In the genomic region with DNA sequence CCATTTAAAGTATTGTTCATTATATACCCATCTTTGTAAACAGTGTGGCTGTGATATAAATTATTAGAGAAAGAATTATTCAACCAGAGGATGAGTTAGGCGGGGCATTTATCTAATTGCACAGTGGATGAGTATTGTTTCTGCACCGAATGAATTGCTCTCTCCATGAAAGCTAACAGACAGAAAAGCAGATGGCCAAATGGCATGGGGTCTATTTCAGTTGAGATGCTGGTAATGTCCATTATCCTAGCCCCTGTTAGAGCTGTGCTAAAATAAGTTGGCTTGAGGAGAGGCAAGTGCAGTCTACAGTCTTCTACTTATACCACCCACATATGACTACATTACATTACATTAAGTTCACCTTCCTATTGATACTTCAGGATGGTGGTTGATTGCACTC, we compare ENCODE assay signal across 23 mouse cellular contexts.
DNase-seq lines count a peak whose midpoint lies in the region; ATAC-seq and TF ChIP-seq lines count a peak whose summit lies in the region.
"Had no signal": no experiment of that assay in that cellular context is flagged by ENCODE, and none has a peak within 500 bp of the region (broad histone marks: within the 10 kb centered on the region; RNA-seq: fewer than 3 reads in every experiment).

No protein-coding gene starts in this region.

- no peaks in the 10 kb centered on the region for H3K27me3 ChIP-seq in hindbrain, postnatal 0 days (ENCODE audit: insufficient read depth, low read length)
- H3K27me3 ChIP-seq in hindbrain, embryonic 12.5 days, result no peaks in the 10 kb centered on the region
- H3K27me3 ChIP-seq in midbrain, postnatal 0 days (ENCODE audit: insufficient read depth, low read length), result no peaks in the 10 kb centered on the region
- no peaks in the 10 kb centered on the region for H3K27me3 ChIP-seq in midbrain, embryonic 11.5 days (ENCODE audit: control insufficient read depth, insufficient read depth, low read length)
- H3K27me3 ChIP-seq: embryonic facial prominence, embryonic 12.5 days; embryonic facial prominence, embryonic 15.5 days; heart, embryonic 13.5 days had no signal

- no peak overlapping the region for H3K9ac ChIP-seq in hindbrain, postnatal 0 days (replicated peaks; ENCODE audit: low read length)
- H3K9ac ChIP-seq in hindbrain, embryonic 12.5 days, result no peak overlapping the region
- H3K9ac ChIP-seq in midbrain, postnatal 0 days (replicated peaks; ENCODE audit: low read length, poor library complexity, severe bottlenecking), result no peak overlapping the region
- H3K9ac ChIP-seq in midbrain, embryonic 11.5 days (ENCODE audit: low read length), result no peak overlapping the region
- H3K9ac ChIP-seq: embryonic facial prominence, embryonic 12.5 days; embryonic facial prominence, embryonic 15.5 days; forebrain, postnatal 0 days; heart, embryonic 13.5 days had no signal

- no peaks in the 10 kb centered on the region for H3K36me3 ChIP-seq in hindbrain, postnatal 0 days (ENCODE audit: insufficient read depth, low read length)
- H3K36me3 ChIP-seq in hindbrain, embryonic 12.5 days, result no peaks in the 10 kb centered on the region
- H3K36me3 ChIP-seq in midbrain, postnatal 0 days (ENCODE audit: insufficient read depth, low read length), result no peaks in the 10 kb centered on the region
- no peaks in the 10 kb centered on the region for H3K36me3 ChIP-seq in midbrain, embryonic 11.5 days (ENCODE audit: control insufficient read depth, insufficient read depth, low read length)
- H3K36me3 ChIP-seq: embryonic facial prominence, embryonic 12.5 days; embryonic facial prominence, embryonic 15.5 days; heart, embryonic 10.5 days; heart, embryonic 13.5 days had no signal

- no peak for ATAC-seq in hindbrain, postnatal 0 days
- ATAC-seq in hindbrain, embryonic 12.5 days (ENCODE audit: low FRiP score), result no peak
- ATAC-seq in midbrain, postnatal 0 days (ENCODE audit: low FRiP score), result no peak
- no peak for ATAC-seq in midbrain, embryonic 11.5 days (ENCODE audit: low FRiP score)
- ATAC-seq: CD4-positive, CD25-positive, alpha-beta regulatory T cell, adult 4 months; forebrain, embryonic 14.5 days; forebrain, postnatal 0 days; intestine, postnatal 0 days had no signal

- no peaks in the 10 kb centered on the region for H3K4me1 ChIP-seq in hindbrain, postnatal 0 days (ENCODE audit: insufficient read depth, low read length)
- H3K4me1 ChIP-seq in hindbrain, embryonic 12.5 days, result no peaks in the 10 kb centered on the region
- no peaks in the 10 kb centered on the region for H3K4me1 ChIP-seq in midbrain, postnatal 0 days (ENCODE audit: insufficient read depth, low read length)
- no peaks in the 10 kb centered on the region for H3K4me1 ChIP-seq in midbrain, embryonic 11.5 days (ENCODE audit: control insufficient read depth, insufficient read depth, low read length)
- H3K4me1 ChIP-seq: embryonic facial prominence, embryonic 12.5 days; embryonic facial prominence, embryonic 15.5 days; heart, embryonic 10.5 days; heart, embryonic 13.5 days had no signal

- no peaks in the 10 kb centered on the region for H3K9me3 ChIP-seq in hindbrain, postnatal 0 days (ENCODE audit: low read length)
- no peaks in the 10 kb centered on the region for H3K9me3 ChIP-seq in hindbrain, embryonic 12.5 days (replicated peaks)
- no peaks in the 10 kb centered on the region for H3K9me3 ChIP-seq in midbrain, postnatal 0 days (ENCODE audit: low read length)
- no peaks in the 10 kb centered on the region for H3K9me3 ChIP-seq in midbrain, embryonic 11.5 days (ENCODE audit: control insufficient read depth, low read length)
- H3K9me3 ChIP-seq: embryonic facial prominence, embryonic 12.5 days; embryonic facial prominence, embryonic 15.5 days; heart, embryonic 10.5 days; heart, embryonic 13.5 days had no signal

- TF ChIP-seq CTCF in hindbrain, postnatal 0 days (IDR thresholded peaks at IDR 0.05; ENCODE audit: low read depth), result no peak
- TF ChIP-seq CTCF in midbrain, postnatal 0 days (IDR thresholded peaks at IDR 0.05), result no peak

- WGBS in hindbrain, postnatal 0 days, result 59% methylated on average over 2 of the region's 2 CpGs
- WGBS in hindbrain, embryonic 12.5 days, result 82% methylated on average over 2 of the region's 2 CpGs
- WGBS in midbrain, postnatal 0 days, result 89% methylated on average over 2 of the region's 2 CpGs
- 93% methylated on average over 2 of the region's 2 CpGs for WGBS in midbrain, embryonic 11.5 days

- no peak overlapping the region for H3K4me2 ChIP-seq in hindbrain, postnatal 0 days (ENCODE audit: low read depth, low read length)
- H3K4me2 ChIP-seq in hindbrain, embryonic 12.5 days (replicated peaks), result no peak overlapping the region
- no peak overlapping the region for H3K4me2 ChIP-seq in midbrain, postnatal 0 days (ENCODE audit: low read depth, low read length, poor library complexity, severe bottlenecking)
- no peak overlapping the region for H3K4me2 ChIP-seq in midbrain, embryonic 11.5 days
- H3K4me2 ChIP-seq: embryonic facial prominence, embryonic 12.5 days; embryonic facial prominence, embryonic 15.5 days; heart, embryonic 13.5 days had no signal

- peak; percentile 6 to 23 for DNase-seq in cerebellum, postnatal 25 days
- no peak for DNase-seq in cerebellum, adult 11 months
- peak; percentile 43 for DNase-seq in hindbrain, postnatal 0 days (ENCODE audit: low spot score)
- DNase-seq in midbrain, postnatal 0 days (ENCODE audit: low spot score), result peak; percentile 31
- no peak for DNase-seq in midbrain, embryonic 11.5 days (ENCODE audit: low spot score, missing footprints)
- DNase-seq: adrenal gland, adult 2 months; adrenal gland, postnatal 14 days; cerebellum, adult 11-12 months; cerebellum, adult 8-10 months; forebrain, postnatal 0 days; gastrocnemius, adult 2 months; gastrocnemius, postnatal 14 days; heart, adult 18-20 months; heart, postnatal 14 days; heart, postnatal 4 days had no signal

- no peak overlapping the region for H3K4me3 ChIP-seq in hindbrain, postnatal 0 days (ENCODE audit: low read length)
- no peak overlapping the region for H3K4me3 ChIP-seq in hindbrain, embryonic 12.5 days
- no peak overlapping the region for H3K4me3 ChIP-seq in midbrain, postnatal 0 days (ENCODE audit: low read depth, low read length)
- no peak overlapping the region for H3K4me3 ChIP-seq in midbrain, embryonic 11.5 days (ENCODE audit: low read depth, low read length)
- H3K4me3 ChIP-seq: embryonic facial prominence, embryonic 12.5 days; embryonic facial prominence, embryonic 15.5 days; gastrocnemius, adult 2 months; heart, embryonic 10.5 days; heart, embryonic 13.5 days had no signal

- no peak overlapping the region for H3K27ac ChIP-seq in hindbrain, postnatal 0 days
- no peak overlapping the region for H3K27ac ChIP-seq in hindbrain, embryonic 12.5 days
- no peak overlapping the region for H3K27ac ChIP-seq in midbrain, postnatal 0 days (ENCODE audit: low read depth, low read length)
- H3K27ac ChIP-seq in midbrain, embryonic 11.5 days (ENCODE audit: low read depth, low read length), result no peak overlapping the region
- H3K27ac ChIP-seq: embryonic facial prominence, embryonic 12.5 days; embryonic facial prominence, embryonic 15.5 days; gastrocnemius, adult 2 months; heart, embryonic 10.5 days; heart, embryonic 13.5 days had no signal

Comparison
In these comparisons a context has a peak if more than half of its experiments do, and no peak if none do; other contexts are left out.
1. DNase-seq: peak in cerebellum, postnatal 25 days (2 of 2), hindbrain, postnatal 0 days (single experiment) and midbrain, postnatal 0 days (single experiment); none in cerebellum, adult 11 months (single experiment) and midbrain, embryonic 11.5 days (single experiment).